Mouse (Mus musculus): ENCODE data around the gene Slc25a39.

The Slc25a39 gene

GRCm38 (mm10) chr11:102435754-102436470 lies 28.2 kb upstream of the Slc25a39 start:
- DNase-seq, result no peak

GRCm38 (mm10) chr11:102434816-102435705 lies 27.3 kb upstream of the Slc25a39 start:
- no peak for DNase-seq

- peak; percentile 70 to 78 for DNase-seq
Measured at GRCm38 (mm10) chr11:102434406-102434805, 26.7 kb upstream of the Slc25a39 start.

GRCm38 (mm10) chr11:102433866-102434265 lies 26.1 kb upstream of the Slc25a39 start:
- no peak for DNase-seq

- DNase-seq, result no peak
Measured at GRCm38 (mm10) chr11:102432896-102433295, 25.1 kb upstream of the Slc25a39 start.

- peak in 1 of 2 experiments; percentile 35 for DNase-seq
Measured at GRCm38 (mm10) chr11:102432115-102432843, 24.5 kb upstream of the Slc25a39 start.

- no peak for DNase-seq
Measured at GRCm38 (mm10) chr11:102431728-102432114, 24.0 kb upstream of the Slc25a39 start.

- peak; percentile 79 to 81 for DNase-seq
Measured at GRCm38 (mm10) chr11:102431018-102431645, 23.4 kb upstream of the Slc25a39 start.

- DNase-seq, result peak; percentile 56 to 63
Measured at GRCm38 (mm10) chr11:102430121-102431017, 22.6 kb upstream of the Slc25a39 start, which contains the start of gene Grn. Gene Grn (plus strand): TSS chr11:102430315.

GRCm38 (mm10) chr11:102429551-102429950 lies 21.8 kb upstream of the Slc25a39 start:
- DNase-seq, result no peak

- DNase-seq, result no peak
Measured at GRCm38 (mm10) chr11:102428981-102429540, 21.3 kb upstream of the Slc25a39 start.

GRCm38 (mm10) chr11:102425555-102426316 lies 18.0 kb upstream of the Slc25a39 start:
- DNase-seq, result no peak

GRCm38 (mm10) chr11:102424666-102425065 lies 16.9 kb upstream of the Slc25a39 start:
- DNase-seq, result no peak

- no peak for DNase-seq
Measured at GRCm38 (mm10) chr11:102421559-102421958, 13.8 kb upstream of the Slc25a39 start.

GRCm38 (mm10) chr11:102418887-102419286 lies 11.1 kb upstream of the Slc25a39 start:
- no peak for DNase-seq

GRCm38 (mm10) chr11:102417160-102417559 lies 9.4 kb upstream of the Slc25a39 start:
- DNase-seq, result no peak

- no peak for DNase-seq
Measured at GRCm38 (mm10) chr11:102415034-102415802, 7.5 kb upstream of the Slc25a39 start.

- no peak for DNase-seq
Measured at GRCm38 (mm10) chr11:102413059-102413458, 5.3 kb upstream of the Slc25a39 start.

- peak; percentile 79 to 80 for DNase-seq
Measured at GRCm38 (mm10) chr11:102411704-102412103, 4.0 kb upstream of the Slc25a39 start.

- no peak for DNase-seq
Measured at GRCm38 (mm10) chr11:102411061-102411460, 3.3 kb upstream of the Slc25a39 start.
